Mouse (Mus musculus) hindbrain, embryonic 16.5 days (tissue): Measurements from ENCODE around the gene Vasn. TPM values are rescaled to one million over a fixed set of nuclear protein-coding genes. Genes with fewer than 3 reads are reported as not detected.
A peak's percentile ranks its signal among the peaks of the same experiment; 100 is the strongest.

Experiments used
- ATAC-seq: fragments of 200-750 bp; cut with Nextera tagmentation; 2 replicates; pipeline ENCODE4 v1.8.0; 2017; ENCODE audit warnings: moderate TSS enrichment, moderate library complexity
- H3K27ac ChIP-seq: fragments of 300-500 bp; sonication (generic); 2 replicates; pipeline ENCODE4 v1.5.1; 2014; ENCODE audit warnings: low read depth, mild to moderate bottlenecking, control low read depth, low read length, moderate library complexity
- H3K27me3 ChIP-seq: fragments of 300-500 bp; sonication (generic); replicated peaks from 2 replicates; pipeline ENCODE4 v1.6.1; 2014; ENCODE audit warnings: low read length; ENCODE audit not compliant: control insufficient read depth, insufficient read depth
- H3K36me3 ChIP-seq: fragments of 300-500 bp; sonication (generic); 2 replicates; pipeline ENCODE4 v1.6.1; 2014; ENCODE audit warnings: mild to moderate bottlenecking, low read length, moderate library complexity, mixed read lengths; ENCODE audit not compliant: control insufficient read depth, insufficient read depth
- H3K4me1 ChIP-seq: fragments of 300-500 bp; sonication (generic); 2 replicates; pipeline ENCODE4 v1.6.1; 2014; ENCODE audit warnings: low read depth, low read length; ENCODE audit not compliant: control insufficient read depth, insufficient read depth
- H3K4me2 ChIP-seq: fragments of 300-500 bp; sonication (generic); 2 replicates; pipeline ENCODE4 v1.6.1; 2014; ENCODE audit warnings: mild to moderate bottlenecking, low read length, control low read depth, moderate library complexity
- H3K4me3 ChIP-seq: fragments of 300-500 bp; sonication (generic); 2 replicates; pipeline ENCODE4 v1.5.1; 2014; ENCODE audit warnings: mild to moderate bottlenecking, low read length, control low read depth, moderate library complexity
- H3K9ac ChIP-seq: fragments of 300-500 bp; sonication (generic); 2 replicates; pipeline ENCODE4 v1.6.1; 2014; ENCODE audit warnings: low read depth, mild to moderate bottlenecking, control low read depth, low read length, moderate library complexity
- H3K9me3 ChIP-seq: fragments of 300-500 bp; sonication (generic); 2 replicates; pipeline ENCODE4 v1.6.1; 2014; ENCODE audit warnings: mild to moderate bottlenecking, low read length, moderate library complexity; ENCODE audit not compliant: control insufficient read depth
- WGBS: fragments of 180-500 bp; shearing (Covaris S2); extraction: QIAGEN DNeasy Blood & Tissue Kit; methylation state at CpG from one replicate; pipeline ENCODE4 v1.1.7; 2014; 5-methylcytosine and 5-hydroxymethylcytosine counted together
- polyA plus RNA-seq: library from polyadenylated mRNA; unstranded; fragments of >200 nt; fragmentation: Nextera tagmentation; extraction: Ambion mirVana; gene quantifications from 2 replicates; pipeline ENCODE4 v1.2.1, GENCODE M21; 2015

The Vasn gene
- polyA plus RNA-seq, 1 experiment from 2014 or later: 6.0 TPM

- no peak overlapping the region for H3K4me3 ChIP-seq
- WGBS: 79% methylated on average over 4 of the region's 4 CpGs
- peaks cover 11% of the 10 kb centered on the region for H3K4me1 ChIP-seq
Measured at GRCm38 (mm10) chr16:4635760-4636159, 4.0 kb upstream of the Vasn start.

GRCm38 (mm10) chr16:4638891-4639390 lies 800 bp upstream of the Vasn start:
- Histone ChIP-seq H3K4me3 (no peak overlapping the region), H3K9ac (no peak overlapping the region), H3K27me3 (no peaks in the 10 kb centered on the region), H3K36me3 (no peaks in the 10 kb centered on the region), H3K4me2 (no peak overlapping the region), H3K9me3 (no peaks in the 10 kb centered on the region), H3K27ac (no peak overlapping the region), H3K4me1 (peaks cover 31% of the 10 kb centered on the region)
- no peak for ATAC-seq
- 78% methylated on average over 3 of the region's 3 CpGs for WGBS

More at GRCm38 (mm10) chr16:4635760-4636159, 4.0 kb upstream of the Vasn start:
- no peak for ATAC-seq
- H3K9ac ChIP-seq: no peak overlapping the region
- no peak overlapping the region for H3K4me2 ChIP-seq
- 0 out of 2 replicates have a peak, but pooled peaks cover 8% of the 10 kb centered on the region for H3K36me3 ChIP-seq
- no peaks in the 10 kb centered on the region for H3K27me3 ChIP-seq
- no peaks in the 10 kb centered on the region for H3K9me3 ChIP-seq
- H3K27ac ChIP-seq: no peak overlapping the region

- peak overlapping the region; percentile 60; the same call in 1 of the 2 replicates for H3K27ac ChIP-seq
- peaks cover 35% of the 10 kb centered on the region for H3K4me1 ChIP-seq
Measured at GRCm38 (mm10) chr16:4640267-4641005, 695 bp downstream of the Vasn start.

GRCm38 (mm10) chr16:4641119-4641838 lies 1.5 kb downstream of the Vasn start:
- WGBS: 48% methylated on average over 3 of the region's 3 CpGs
- no peak overlapping the region for H3K27ac ChIP-seq
- peaks cover 35% of the 10 kb centered on the region for H3K4me1 ChIP-seq

More at GRCm38 (mm10) chr16:4640267-4641005, 695 bp downstream of the Vasn start:
- no peaks in the 10 kb centered on the region for H3K36me3 ChIP-seq
- no peak for ATAC-seq
- 11% methylated on average over 17 of the region's 17 CpGs for WGBS
- no peaks in the 10 kb centered on the region for H3K9me3 ChIP-seq
- H3K4me2 ChIP-seq: peak overlapping the region; percentile 70
- H3K27me3 ChIP-seq: no peaks in the 10 kb centered on the region
- peak overlapping the region; percentile 70 for H3K9ac ChIP-seq
- H3K4me3 ChIP-seq: peak overlapping the region; percentile 49

GRCm38 (mm10) chr16:4642190-4642589 lies 2.4 kb downstream of the Vasn start:
- WGBS: 39% methylated on average over 13 of the region's 13 CpGs
- H3K4me1 ChIP-seq: peaks cover 35% of the 10 kb centered on the region

More at GRCm38 (mm10) chr16:4641119-4641838, 1.5 kb downstream of the Vasn start:
- no peaks in the 10 kb centered on the region for H3K36me3 ChIP-seq
- no peak overlapping the region for H3K4me3 ChIP-seq
- no peak overlapping the region for H3K9ac ChIP-seq
- H3K4me2 ChIP-seq: peak overlapping the region; percentile 70
- H3K9me3 ChIP-seq: no peaks in the 10 kb centered on the region
- ATAC-seq: no peak
- H3K27me3 ChIP-seq: no peaks in the 10 kb centered on the region

GRCm38 (mm10) chr16:4642937-4643336 lies 3.2 kb downstream of the Vasn start:
- 77% methylated on average over 6 of the region's 6 CpGs for WGBS
- H3K27me3 ChIP-seq: no peaks in the 10 kb centered on the region
- no peaks in the 10 kb centered on the region for H3K9me3 ChIP-seq
- H3K36me3 ChIP-seq: no peaks in the 10 kb centered on the region
- peaks cover 37% of the 10 kb centered on the region for H3K4me1 ChIP-seq
- peak overlapping the region; percentile 60 for H3K27ac ChIP-seq
- H3K9ac ChIP-seq: no peak overlapping the region
- no peak for ATAC-seq
- H3K4me2 ChIP-seq: no peak overlapping the region
- no peak overlapping the region for H3K4me3 ChIP-seq

More at GRCm38 (mm10) chr16:4642190-4642589, 2.4 kb downstream of the Vasn start:
- Histone ChIP-seq H3K27me3 (no peaks in the 10 kb centered on the region), H3K27ac (peak overlapping the region; percentile 42; the same call in 1 of the 2 replicates), H3K9me3 (no peaks in the 10 kb centered on the region), H3K9ac (0 out of 2 replicates have a peak overlapping the region, but pooled peaks have one; percentile 8), H3K4me2 (peak overlapping the region; percentile 25), H3K36me3 (no peaks in the 10 kb centered on the region), H3K4me3 (no peak overlapping the region)
- peak; percentile 13; the same call in 1 of the 2 replicates for ATAC-seq

- peak; percentile 73 for ATAC-seq
- no peaks in the 10 kb centered on the region for H3K9me3 ChIP-seq
- H3K36me3 ChIP-seq: no peaks in the 10 kb centered on the region
- H3K9ac ChIP-seq: no peak overlapping the region
- no peak overlapping the region for H3K4me3 ChIP-seq
- H3K27me3 ChIP-seq: no peaks in the 10 kb centered on the region
- peak overlapping the region; percentile 60 for H3K27ac ChIP-seq
- peaks cover 37% of the 10 kb centered on the region for H3K4me1 ChIP-seq
- 51% methylated on average over 11 of the region's 11 CpGs for WGBS
- H3K4me2 ChIP-seq: no peak overlapping the region
Measured at GRCm38 (mm10) chr16:4643670-4644419, 4.1 kb downstream of the Vasn start.

GRCm38 (mm10) chr16:4645867-4646266 lies 6.1 kb downstream of the Vasn start:
- no peaks in the 10 kb centered on the region for H3K36me3 ChIP-seq
- H3K27me3 ChIP-seq: no peaks in the 10 kb centered on the region
- no peaks in the 10 kb centered on the region for H3K9me3 ChIP-seq
- no peak overlapping the region for H3K9ac ChIP-seq
- no peak overlapping the region for H3K27ac ChIP-seq
- 69% methylated on average over 4 of the region's 4 CpGs for WGBS
- no peak for ATAC-seq
- no peak overlapping the region for H3K4me3 ChIP-seq
- H3K4me1 ChIP-seq: peaks cover 26% of the 10 kb centered on the region
- H3K4me2 ChIP-seq: no peak overlapping the region
